Mouse (Mus musculus) spleen, adult 2 months (tissue): ENCODE measurements around the gene Mrgpre. TPM values are rescaled to one million over a fixed set of nuclear protein-coding genes. Genes with fewer than 3 reads are reported as not detected.
A peak's percentile ranks its signal among the peaks of the same experiment; 100 is the strongest.

ENCODE experiments used
- DNase-seq, 2 experiments: peaks; one replicate each; pipeline versions ENCODE4 v3.0.0 to v3.0.0-alpha.2; 2012 to 2021; ENCODE audit warnings: low spot score in 2 of 2, low read depth in 1 of 2
- H3K27ac ChIP-seq: fragments of 200-500 bp; 2 replicates; pipeline ENCODE4 v1.5.1; 2012; ENCODE audit warnings: low read length, inconsistent platforms; ENCODE audit not compliant: insufficient read depth
- H3K27me3 ChIP-seq: fragments of 200-500 bp; 2 replicates; pipeline ENCODE4 v1.6.1; 2012; ENCODE audit warnings: mild to moderate bottlenecking, moderate library complexity, low read length, inconsistent platforms; ENCODE audit not compliant: control insufficient read depth, insufficient read depth
- H3K36me3 ChIP-seq: fragments of 200-500 bp; 2 replicates; pipeline ENCODE4 v1.6.1; 2012; ENCODE audit warnings: mild to moderate bottlenecking, low read length, inconsistent platforms; ENCODE audit not compliant: control insufficient read depth, insufficient read depth
- H3K4me1 ChIP-seq: fragments of 200-500 bp; 2 replicates; pipeline ENCODE4 v1.6.1; 2011; ENCODE audit warnings: inconsistent platforms; ENCODE audit not compliant: control insufficient read depth, insufficient read depth, insufficient read length
- H3K4me3 ChIP-seq: fragments of 200-500 bp; 2 replicates; pipeline ENCODE4 v1.5.1; 2011; ENCODE audit warnings: mild to moderate bottlenecking, inconsistent platforms; ENCODE audit not compliant: insufficient read depth, insufficient read length; ENCODE audit errors: extremely low read depth
- CTCF ChIP-seq: fragments of 200-500 bp; IDR thresholded peaks from 2 replicates; pipeline ENCODE4 v1.5.1; 2011; ENCODE audit warnings: mild to moderate bottlenecking, inconsistent platforms; ENCODE audit not compliant: insufficient read depth, insufficient read length, insufficient replicate concordance; ENCODE audit errors: extremely low read depth
- POLR2A ChIP-seq: fragments of 200-500 bp; IDR thresholded peaks from 2 replicates; pipeline ENCODE4 v1.6.1; 2011; ENCODE audit warnings: low read depth, low read length, inconsistent platforms
- WGBS: fragments of 180-500 bp; shearing (Covaris S2); methylation state at CpG from one replicate; pipeline ENCODE4 v1.1.7; 2018; 5-methylcytosine and 5-hydroxymethylcytosine counted together
- polyA plus RNA-seq: library from polyadenylated mRNA; depleted of rRNA; stranded (reverse); fragments of >200 nt; gene quantifications from 2 replicates; pipeline ENCODE4 v1.2.3, GENCODE M21; 2012

Mrgpre gene
- polyA plus RNA-seq, 1 experiment: 6.6 TPM

- DNase-seq: no peak
- WGBS: 89% methylated on average over 8 of the region's 8 CpGs
- H3K4me1 ChIP-seq: no peaks in the 10 kb centered on the region
Observed at GRCm38 (mm10) chr7:143801195-143802065, 17.1 kb upstream of the Mrgpre start.

GRCm38 (mm10) chr7:143800770-143801169 is 16.5 kb upstream of the Mrgpre start:
- Histone ChIP-seq H3K4me3 (no peak overlapping the region), H3K27ac (no peak overlapping the region), H3K27me3 (no peaks in the 10 kb centered on the region), H3K36me3 (peaks cover 28% of the 10 kb centered on the region), H3K4me1 (no peaks in the 10 kb centered on the region)
- no peak for DNase-seq
- WGBS: 94% methylated on average over 1 of the region's 1 CpGs
- TF ChIP-seq POLR2A: no peak
- no peak for TF ChIP-seq CTCF

More at GRCm38 (mm10) chr7:143801195-143802065, 17.1 kb upstream of the Mrgpre start:
- no peak overlapping the region for H3K27ac ChIP-seq
- H3K4me3 ChIP-seq: no peak overlapping the region
- peaks cover 29% of the 10 kb centered on the region for H3K36me3 ChIP-seq
- TF ChIP-seq CTCF (no peak), POLR2A (no peak)
- H3K27me3 ChIP-seq: no peaks in the 10 kb centered on the region

- TF ChIP-seq POLR2A (no peak), CTCF (no peak)
- H3K4me3 ChIP-seq: no peak overlapping the region
- no peak overlapping the region for H3K27ac ChIP-seq
- no peaks in the 10 kb centered on the region for H3K4me1 ChIP-seq
- no peaks in the 10 kb centered on the region for H3K27me3 ChIP-seq
- no peak for DNase-seq
- 86% methylated on average over 4 of the region's 4 CpGs for WGBS
- peaks cover 28% of the 10 kb centered on the region for H3K36me3 ChIP-seq
Observed at GRCm38 (mm10) chr7:143798783-143799182, 14.5 kb upstream of the Mrgpre start.

GRCm38 (mm10) chr7:143793121-143793520 is 8.8 kb upstream of the Mrgpre start:
- TF ChIP-seq POLR2A (no peak), CTCF (peak; percentile 45; the same call in 1 of the 2 replicates)
- H3K4me1 ChIP-seq: no peaks in the 10 kb centered on the region; the same call in 1 of the 2 replicates
- WGBS: 47% methylated on average over 4 of the region's 4 CpGs
- no peak overlapping the region for H3K27ac ChIP-seq
- no peak overlapping the region for H3K4me3 ChIP-seq
- no peaks in the 10 kb centered on the region for H3K27me3 ChIP-seq
- DNase-seq: peak; percentile 58 to 77
- peaks cover 9% of the 10 kb centered on the region; the same call in 1 of the 2 replicates for H3K36me3 ChIP-seq

GRCm38 (mm10) chr7:143792336-143792985 is 8.2 kb upstream of the Mrgpre start:
- Histone ChIP-seq H3K27ac (no peak overlapping the region), H3K27me3 (no peaks in the 10 kb centered on the region), H3K36me3 (peaks cover 4% of the 10 kb centered on the region; the same call in 1 of the 2 replicates), H3K4me1 (no peaks in the 10 kb centered on the region; the same call in 1 of the 2 replicates), H3K4me3 (no peak overlapping the region)
- 75% methylated on average over 6 of the region's 6 CpGs for WGBS
- no peak for DNase-seq
- no peak for TF ChIP-seq POLR2A
- TF ChIP-seq CTCF: no peak

- 22% methylated on average over 6 of the region's 6 CpGs for WGBS
- TF ChIP-seq CTCF (no peak), POLR2A (no peak)
- Histone ChIP-seq H3K4me3 (peak overlapping the region; percentile 81), H3K36me3 (peaks cover 3% of the 10 kb centered on the region; the same call in 1 of the 2 replicates), H3K4me1 (peaks cover 23% of the 10 kb centered on the region; the same call in 1 of the 2 replicates), H3K27ac (no peak overlapping the region), H3K27me3 (no peaks in the 10 kb centered on the region)
- DNase-seq: no peak
Observed at GRCm38 (mm10) chr7:143783378-143783995, 813 bp downstream of the Mrgpre start.
